Mouse (Mus musculus) olfactory bulb, adult 2 months (tissue): ENCODE measurements at regions not wholly inside any gene's neighbourhood (a gene's known extent, or its start where the extent isn't known, plus 50 kb on each side); places are given as distances from the start of the nearest gene placed in this dataset.

Source experiments
- CTCF ChIP-seq: fragments of 200-500 bp; IDR thresholded peaks from 2 replicates; pipeline ENCODE4 v1.5.1; 2012; ENCODE audit warnings: low read depth, mild to moderate bottlenecking, low read length, moderate library complexity; ENCODE audit not compliant: insufficient read depth
- POLR2A ChIP-seq: fragments of 200-500 bp; IDR thresholded peaks from 2 replicates; pipeline ENCODE4 v1.6.1; 2012; ENCODE audit warnings: mild to moderate bottlenecking, low read depth, low read length, moderate library complexity; ENCODE audit not compliant: insufficient read depth

DNA sequence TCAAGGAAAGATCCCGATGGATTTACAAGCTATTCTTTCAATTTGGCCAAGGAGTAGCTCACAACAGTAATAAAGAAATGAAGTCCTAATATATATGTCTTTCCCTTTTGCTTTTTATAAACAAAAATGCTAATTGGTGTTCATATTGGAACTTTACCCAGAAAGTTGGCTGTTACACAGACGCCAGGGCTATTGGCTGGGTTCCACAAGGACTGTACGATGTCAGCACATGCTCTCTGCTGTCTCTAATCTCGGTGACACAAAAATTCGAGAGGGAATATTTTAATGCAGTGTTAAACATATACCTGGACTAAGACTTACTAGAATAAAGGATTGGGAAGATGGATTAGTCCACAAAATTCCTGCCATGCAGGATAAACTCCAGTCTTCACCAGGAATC lies 162.9 kb upstream of the Nlrp1b start:
- TF ChIP-seq CTCF (no peak), POLR2A (no peak)
